Mouse (Mus musculus): ENCODE measurements around the gene Gna14.

The Gna14 gene

DNA sequence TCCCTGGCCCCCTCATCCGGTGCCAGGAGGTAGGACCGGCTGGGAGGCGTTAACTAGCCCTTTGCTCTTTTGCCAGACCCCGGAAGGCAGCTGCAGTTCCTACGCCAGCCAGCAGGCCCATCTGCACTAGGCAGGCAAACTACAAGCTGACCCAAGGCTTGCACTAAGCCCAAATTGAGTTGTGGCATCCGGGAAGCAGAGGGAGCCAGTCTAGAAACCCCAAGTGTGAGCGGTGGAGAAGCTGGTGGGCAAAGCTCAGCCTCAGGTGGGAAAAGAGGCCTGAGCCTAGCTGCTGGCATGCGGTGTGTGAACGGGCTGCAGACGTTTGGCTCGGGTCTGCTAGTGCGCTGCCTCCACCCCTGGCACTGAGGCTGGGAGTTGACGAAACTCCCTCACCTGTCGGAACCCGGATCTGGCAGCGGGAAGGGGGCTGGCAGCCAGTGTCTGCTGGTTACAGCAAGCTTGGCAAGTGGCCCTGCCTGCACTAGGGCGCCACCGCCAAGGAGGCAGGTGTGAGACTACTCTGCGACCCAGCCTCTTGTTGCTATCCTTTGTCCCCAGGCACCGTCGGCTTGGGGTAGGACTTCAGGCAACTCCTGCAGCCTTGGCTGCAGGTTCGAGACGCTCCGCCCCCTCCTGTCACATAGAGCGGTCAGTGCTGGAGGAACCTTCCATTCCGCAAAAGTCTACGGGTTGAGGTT is at the start of gene Gna14:
Gene Gna14 (plus strand): TSS at position 232 of the 701 bp plus-strand sequence.
- CTCF ChIA-PET: interaction anchor here (0.6 to 2.7 kb wide), 25 partner anchors 11 to 400 kb away, joined by 3 to 22 read pairs (median 4); no protein-coding TSS in a partner anchor

DNA sequence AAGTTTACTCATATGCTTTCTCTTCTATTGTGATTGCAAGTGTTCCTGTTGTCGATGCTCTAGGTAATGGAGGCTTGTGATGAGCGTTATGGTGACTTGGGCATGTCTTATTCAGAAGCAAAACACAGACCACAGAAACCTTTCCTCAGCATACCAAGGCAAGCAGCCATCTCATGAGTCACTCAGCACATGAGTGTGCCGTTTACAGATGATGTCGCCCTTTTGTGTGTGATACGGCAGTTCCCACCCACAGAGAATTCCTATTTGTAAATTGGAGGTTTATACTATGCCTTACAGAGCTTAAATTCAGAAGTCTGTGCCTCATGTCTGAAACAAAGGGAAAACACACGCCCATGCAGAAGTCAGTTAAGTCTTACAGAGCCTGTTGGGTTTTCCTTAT is 49.0 kb upstream of the Gna14 start:
- ChIA-PET POLR2A (interaction anchor here in 1 of 4 experiments (1.0 kb wide), 1 partner anchor 10 kb away, joined by 4 read pairs; no protein-coding TSS in a partner anchor), CTCF (interaction anchor here in 1 of 4 experiments (0.6 kb wide), 1 partner anchor 15 kb away, joined by 3 read pairs; no protein-coding TSS in a partner anchor)

More for the DNA sequence above, at the start of gene Gna14:
- POLR2A ChIA-PET: interaction anchor here in 3 of 4 experiments (0.6 to 1.7 kb wide), 8 partner anchors 10 to 400 kb away, joined by 3 to 5 read pairs (median 4); partner anchors contain the start of gene Gnaq (in 1 of the 3)

DNA sequence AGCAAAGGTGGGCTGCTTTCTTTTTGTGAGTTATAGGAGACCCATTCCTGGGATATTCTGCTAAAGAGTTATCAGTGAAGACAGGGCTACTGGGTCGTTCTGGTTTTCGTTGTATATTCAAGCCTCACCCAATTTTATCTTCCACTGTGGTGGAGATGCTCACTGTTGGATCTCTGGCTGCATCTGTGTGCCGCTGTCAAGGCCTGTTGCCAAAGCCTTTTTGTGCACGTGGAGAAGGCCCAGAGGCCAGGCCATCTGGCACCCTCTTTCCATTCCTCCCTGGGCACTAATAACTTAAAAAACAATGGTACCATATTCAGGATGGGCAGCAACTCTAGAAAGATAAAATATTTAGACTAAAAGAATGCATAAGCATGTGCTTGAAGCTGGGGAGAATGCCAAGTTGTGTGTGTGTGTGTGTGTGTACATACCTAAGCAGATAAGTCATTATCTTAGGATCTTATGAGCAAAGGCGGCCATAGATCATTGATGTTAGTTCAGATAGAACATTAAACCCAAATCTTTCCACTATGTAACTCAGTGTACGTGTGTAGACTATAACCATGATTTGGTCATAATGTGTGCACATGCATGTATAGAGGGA is 45.3 kb upstream of the Gna14 start:
- POLR2A ChIA-PET: no interaction called here

DNA sequence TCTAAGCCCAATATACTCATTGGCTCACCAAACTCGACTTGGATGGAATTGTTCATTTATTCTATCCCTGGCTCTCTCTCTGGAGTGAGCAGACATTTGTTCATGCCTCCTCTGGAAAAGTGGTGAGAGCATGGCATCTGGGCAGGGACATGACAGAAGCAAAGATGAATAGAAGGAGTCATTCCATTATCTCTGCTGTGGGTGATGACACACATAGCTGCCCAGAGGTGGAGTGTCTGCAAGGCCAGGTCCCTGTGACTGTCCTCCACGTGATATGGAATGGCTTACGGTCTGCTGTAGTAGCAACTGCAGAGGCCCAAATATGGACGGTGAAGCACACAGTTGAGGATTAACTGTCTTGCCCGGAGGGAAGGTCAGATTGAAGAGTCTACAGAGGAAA is 41.2 kb upstream of the Gna14 start:
- POLR2A ChIA-PET: interaction anchor here in 2 of 4 experiments (0.6 to 1.2 kb wide), 2 partner anchors 10 to 306 kb away, joined by 3 read pairs; no protein-coding TSS in a partner anchor

More for the DNA sequence above, 45.3 kb upstream of the Gna14 start:
- CTCF ChIA-PET: no interaction called here

DNA sequence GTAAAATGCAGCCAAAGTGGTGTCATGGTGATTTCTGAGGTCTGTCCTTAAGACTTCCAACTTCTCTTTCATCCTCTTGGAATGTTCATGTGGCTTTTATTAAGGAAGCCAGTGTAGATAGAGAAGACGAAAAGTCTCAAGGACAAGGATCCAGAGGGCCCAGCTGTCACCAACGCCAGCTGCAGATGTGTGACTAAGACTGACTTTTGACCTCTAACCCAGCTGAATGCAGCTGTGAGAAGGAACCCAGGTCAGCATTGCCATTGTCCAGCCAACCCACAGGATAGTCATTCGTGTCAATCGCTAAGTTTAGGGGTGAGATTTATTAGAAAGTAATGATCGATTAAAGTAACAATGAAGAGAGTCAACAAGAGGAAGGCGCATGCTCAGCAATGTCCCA is 32.5 kb upstream of the Gna14 start:
- ChIA-PET POLR2A (no interaction called here), CTCF (no interaction called here)

More for the DNA sequence above, 41.2 kb upstream of the Gna14 start:
- CTCF ChIA-PET: no interaction called here

DNA sequence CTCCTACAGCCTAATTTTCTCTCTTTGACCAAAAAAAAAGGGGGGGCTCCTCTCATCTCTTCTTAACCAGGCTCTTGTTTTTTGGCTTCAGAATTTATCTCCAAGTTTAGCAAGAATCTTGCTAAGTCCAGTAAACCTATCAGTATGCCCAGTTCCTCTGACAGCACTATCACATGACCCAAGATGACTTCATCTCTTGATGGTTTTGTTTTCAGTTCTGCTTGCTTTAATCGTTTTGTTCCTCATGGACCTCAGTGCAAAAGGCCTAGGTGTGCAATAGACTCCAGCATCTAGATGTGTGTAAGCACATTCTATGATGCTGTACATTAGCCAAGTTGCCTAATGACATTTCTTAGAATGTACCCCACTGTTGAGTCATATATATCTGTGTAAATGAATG is 27.8 kb upstream of the Gna14 start:
- POLR2A ChIA-PET: interaction anchor here in 1 of 4 experiments (0.6 kb wide), 1 partner anchor 43 kb away, joined by 3 read pairs; no protein-coding TSS in a partner anchor
- CTCF ChIA-PET: no interaction called here

DNA sequence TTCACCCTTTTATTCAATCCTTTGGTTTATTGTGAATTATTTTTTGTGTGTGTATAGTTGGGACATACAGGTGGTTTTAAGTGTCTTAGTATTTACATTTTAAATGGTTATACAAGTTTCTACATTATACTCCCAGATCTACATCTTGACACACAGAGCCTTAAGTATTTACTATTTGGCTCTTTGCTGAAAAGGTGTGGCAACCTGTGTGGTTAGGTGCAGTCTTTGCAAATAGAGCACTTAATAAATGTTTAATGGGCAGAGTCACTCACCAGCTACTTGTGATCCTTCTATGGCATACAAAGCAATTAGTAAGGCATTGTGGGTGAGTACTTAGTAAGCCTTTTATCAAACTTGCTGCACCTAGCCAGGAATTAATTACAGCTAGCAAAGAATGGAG is 24.3 kb upstream of the Gna14 start:
- POLR2A ChIA-PET: no interaction called here
- CTCF ChIA-PET: interaction anchor here in 1 of 4 experiments (0.7 kb wide), 1 partner anchor 33 kb away, joined by 3 read pairs; no protein-coding TSS in a partner anchor

DNA sequence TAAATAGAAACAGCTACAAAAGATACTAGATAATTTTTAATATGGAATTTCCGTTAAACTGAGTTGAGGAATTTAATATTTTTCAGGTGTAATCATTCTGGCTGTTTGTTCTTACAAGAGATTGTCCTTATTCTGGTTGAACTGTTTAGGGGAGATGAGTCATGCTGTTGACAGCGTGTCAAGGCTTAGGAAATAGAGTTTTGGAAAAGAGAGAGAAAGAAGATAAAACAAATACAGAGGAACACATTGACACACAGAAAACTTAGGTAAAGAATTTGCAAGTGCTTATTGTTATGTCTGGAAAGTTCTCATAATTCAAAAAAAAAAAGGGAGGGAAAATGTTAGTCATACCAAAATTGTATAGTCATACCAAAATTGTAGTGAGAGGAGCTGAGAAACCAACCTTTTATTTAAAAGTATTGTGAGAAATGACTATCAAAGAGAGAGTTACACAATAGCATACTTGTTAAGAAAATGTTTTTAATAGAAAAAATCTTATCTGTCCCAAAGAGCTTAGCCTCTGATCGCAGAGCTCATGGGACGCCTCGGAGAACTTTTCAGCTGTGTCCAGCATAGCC is 17.4 kb upstream of the Gna14 start:
- CTCF ChIA-PET: interaction anchor here in 2 of 4 experiments (0.6 to 2.0 kb wide), 2 partner anchors 17 to 617 kb away, joined by 3 to 5 read pairs; partner anchors contain the start of gene Gna14 (in 1 of the 2)
- POLR2A ChIA-PET: interaction anchor here in 2 of 4 experiments (0.6 to 0.9 kb wide), 3 partner anchors 10 to 182 kb away, joined by 3 to 4 read pairs (median 3); no protein-coding TSS in a partner anchor

DNA sequence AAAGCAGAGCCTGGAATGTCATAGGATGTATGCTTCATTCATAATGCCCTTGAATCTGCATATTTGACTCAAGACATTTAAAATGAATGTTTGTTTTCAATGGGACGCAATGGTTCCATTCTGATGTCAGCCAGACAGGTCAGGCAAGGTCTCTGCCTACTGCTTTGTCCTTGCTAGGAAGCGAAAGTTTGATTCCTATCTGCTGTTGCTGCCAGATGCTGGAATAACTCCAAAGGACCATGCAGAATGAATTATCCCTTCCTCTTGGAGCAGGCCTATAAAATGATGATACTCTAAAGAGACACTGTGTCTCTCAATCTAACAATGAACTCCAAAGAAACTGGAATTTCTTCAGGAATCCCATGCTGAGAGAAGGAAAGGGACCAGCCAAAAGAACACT is 10.0 kb upstream of the Gna14 start:
- ChIA-PET POLR2A (interaction anchor here in 1 of 4 experiments (0.7 kb wide), 1 partner anchor 10 kb away, joined by 3 read pairs; the partner anchor contains the start of gene Gna14), CTCF (no interaction called here)

DNA sequence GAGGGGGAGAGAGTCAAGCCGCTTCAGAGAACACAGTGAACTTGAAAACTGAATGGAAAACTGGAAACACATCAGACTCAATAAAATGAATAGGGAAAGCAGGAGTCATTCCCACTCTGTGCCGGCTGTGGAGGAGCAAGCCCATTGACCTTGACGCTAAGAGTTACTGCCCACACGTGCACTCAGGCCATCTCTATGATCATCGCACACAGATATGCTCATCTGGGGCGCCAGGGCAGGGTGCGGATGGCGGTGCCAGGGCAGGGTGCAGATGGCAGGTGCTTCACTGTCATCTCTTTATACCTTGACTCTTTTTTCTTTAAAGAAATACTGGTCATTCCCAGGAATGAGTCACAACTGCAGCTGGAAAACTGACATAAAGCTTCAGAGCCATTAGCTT is 4.2 kb upstream of the Gna14 start:
- POLR2A ChIA-PET: no interaction called here
- CTCF ChIA-PET: interaction anchor here in 2 of 4 experiments (0.6 kb wide), 2 partner anchors 22 to 697 kb away, joined by 3 read pairs; no protein-coding TSS in a partner anchor

DNA sequence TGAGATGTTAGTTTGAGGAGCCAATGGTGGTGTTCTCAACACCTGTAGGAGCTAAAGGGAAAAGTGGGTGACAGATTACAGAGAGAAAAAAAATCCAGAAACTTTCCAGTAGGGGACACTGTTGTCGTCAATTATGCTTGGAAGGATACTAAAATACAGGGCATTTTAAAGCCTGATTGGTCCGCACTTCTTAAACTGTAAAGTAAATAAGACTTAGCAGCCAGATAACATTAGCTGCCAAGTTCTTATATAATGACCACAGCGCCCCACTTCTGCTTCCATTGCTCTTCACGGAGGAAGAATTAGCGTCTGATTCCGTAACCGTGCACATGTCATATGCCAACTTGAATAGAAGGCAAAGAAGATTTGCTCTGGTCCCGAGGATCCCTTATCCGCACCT is 683 bp upstream of the Gna14 start:
- ChIA-PET CTCF (interaction anchor here (0.6 to 2.7 kb wide), 24 partner anchors 12 to 399 kb away, joined by 3 to 22 read pairs (median 4); no protein-coding TSS in a partner anchor), POLR2A (interaction anchor here in 2 of 4 experiments (0.6 to 1.7 kb wide), 4 partner anchors 12 to 302 kb away, joined by 3 to 5 read pairs (median 4); partner anchors contain the start of gene Gnaq (in 1 of the 2))

DNA sequence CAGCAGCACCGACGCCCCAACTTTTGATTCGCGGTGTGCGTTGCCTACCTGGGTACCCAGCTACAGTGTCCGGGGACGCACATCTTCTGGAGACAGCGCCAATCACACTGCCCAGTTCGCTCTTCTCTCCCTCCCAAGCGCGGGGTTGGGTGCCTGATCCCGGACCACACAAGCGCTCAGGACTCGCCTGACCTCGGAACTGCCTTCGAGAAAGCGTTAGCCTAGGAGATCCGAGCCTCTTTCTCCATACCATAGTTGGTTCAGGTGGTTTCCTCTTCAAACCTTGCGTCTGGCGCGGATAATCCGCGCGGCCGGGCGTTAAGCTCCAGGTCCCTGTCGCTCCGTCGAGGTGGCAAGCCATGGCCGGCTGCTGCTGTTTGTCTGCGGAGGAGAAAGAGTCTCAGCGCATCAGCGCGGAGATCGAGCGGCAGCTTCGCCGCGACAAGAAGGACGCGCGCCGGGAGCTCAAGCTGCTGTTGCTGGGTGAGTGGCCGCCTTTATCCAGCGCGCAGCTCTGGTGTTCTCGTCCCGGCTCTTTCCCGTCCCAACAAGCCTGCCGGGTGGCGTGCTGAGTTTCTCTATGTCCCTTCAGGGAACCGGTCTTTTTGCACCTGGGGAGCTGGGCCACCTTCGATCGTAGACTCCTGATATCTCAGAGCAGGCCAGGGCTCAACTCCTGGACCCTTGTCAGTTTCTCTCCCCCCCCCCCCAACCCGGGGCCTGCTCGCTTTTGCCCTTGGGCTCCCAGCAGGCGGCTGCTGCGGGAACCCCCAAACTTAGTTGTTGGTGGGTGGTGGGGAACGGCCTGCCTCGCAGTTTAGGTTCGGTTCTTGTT is 990 bp downstream of the Gna14 start:
- CTCF ChIA-PET: interaction anchor here in 2 of 4 experiments (0.8 to 2.7 kb wide), 6 partner anchors 25 to 122 kb away, joined by 3 to 22 read pairs (median 4); no protein-coding TSS in a partner anchor
- POLR2A ChIA-PET: interaction anchor here in 2 of 4 experiments (0.6 to 1.7 kb wide), 4 partner anchors 28 to 401 kb away, joined by 3 to 5 read pairs (median 4); partner anchors contain the start of gene Gnaq (in 1 of the 2)

DNA sequence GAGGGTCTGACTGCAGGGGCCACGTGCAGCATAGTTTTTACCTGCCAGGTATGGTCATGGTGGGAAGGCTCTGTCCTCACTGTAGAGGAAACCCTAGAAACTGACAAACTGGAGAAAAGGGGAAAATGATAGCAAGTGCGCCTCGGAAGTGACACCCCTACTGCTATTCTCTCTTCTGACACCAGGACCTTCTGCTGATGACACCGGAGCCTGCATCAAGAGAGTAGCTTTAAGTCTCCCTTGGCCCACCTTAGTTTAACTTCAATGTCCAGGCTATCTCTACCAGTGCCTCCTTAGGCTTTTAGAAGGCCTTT is 1.6 kb downstream of the Gna14 start:
- POLR2A ChIA-PET: interaction anchor here in 1 of 4 experiments (1.1 kb wide), 1 partner anchor 27 kb away, joined by 3 read pairs; no protein-coding TSS in a partner anchor
- CTCF ChIA-PET: no interaction called here

DNA sequence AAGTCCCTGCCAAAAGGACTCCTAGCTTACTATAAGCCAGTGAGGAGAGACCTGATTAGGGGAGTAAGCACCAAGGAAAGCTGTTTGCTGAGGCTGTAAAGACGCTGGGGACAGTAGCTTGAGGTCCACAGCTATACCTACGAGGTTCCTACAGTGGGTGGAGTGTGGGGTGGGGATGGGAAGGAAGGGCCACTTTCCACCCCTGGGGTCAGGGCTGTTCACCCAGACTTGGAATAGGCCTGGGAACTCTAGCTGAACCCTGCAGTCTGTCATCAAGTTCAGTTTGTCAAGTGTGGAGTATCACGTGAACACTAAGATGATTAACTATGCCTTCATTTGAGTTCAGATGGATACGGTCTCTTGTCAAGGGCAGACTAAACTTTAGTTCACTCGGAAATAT is 2.3 kb downstream of the Gna14 start:
- POLR2A ChIA-PET: interaction anchor here in 1 of 4 experiments (1.1 kb wide), 1 partner anchor 27 kb away, joined by 3 read pairs; no protein-coding TSS in a partner anchor

DNA sequence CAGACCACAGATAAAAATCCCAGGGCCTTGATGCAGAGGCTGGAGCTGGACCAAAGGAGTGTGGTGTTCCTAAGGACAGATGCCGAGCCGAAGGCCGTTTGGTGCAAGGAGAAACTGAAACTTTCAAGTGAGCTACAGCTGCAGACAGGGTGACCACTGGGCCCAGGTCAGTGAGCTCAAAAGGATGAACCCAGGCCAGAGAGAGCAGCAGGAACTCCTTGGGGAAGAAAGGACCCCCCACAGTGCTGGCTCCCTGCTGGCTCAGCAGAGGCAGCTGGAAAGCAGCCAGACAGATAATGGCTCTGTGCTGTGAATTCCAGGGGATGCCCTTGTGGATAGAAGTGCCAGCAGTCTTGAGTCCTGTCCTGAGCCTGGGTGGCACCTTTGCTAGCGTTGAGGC is 3.7 kb downstream of the Gna14 start:
- POLR2A ChIA-PET: no interaction called here
- CTCF ChIA-PET: no interaction called here

More for the DNA sequence above, 2.3 kb downstream of the Gna14 start:
- CTCF ChIA-PET: no interaction called here

DNA sequence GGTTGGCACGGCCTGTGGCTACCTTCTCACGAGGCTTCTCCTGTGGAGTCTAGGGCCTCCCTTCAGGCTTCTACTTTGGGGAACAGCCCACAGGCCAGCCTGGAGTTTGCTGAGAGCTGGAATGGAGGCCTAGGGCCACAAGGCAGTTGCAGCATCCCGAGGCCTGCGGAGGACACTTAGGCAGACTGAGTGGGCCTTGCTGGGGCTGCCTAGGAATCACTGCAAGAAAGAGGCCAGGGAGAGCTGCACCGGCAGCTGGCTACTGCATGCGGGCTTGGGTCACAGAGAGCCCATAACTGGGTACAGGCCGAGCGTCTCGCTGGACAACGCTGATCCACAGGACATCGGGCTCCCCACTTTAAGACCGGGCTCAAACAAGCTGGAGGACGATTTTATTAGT is 4.3 kb downstream of the Gna14 start:
- CTCF ChIA-PET: interaction anchor here in 1 of 4 experiments (0.6 kb wide), 1 partner anchor 159 kb away, joined by 3 read pairs; no protein-coding TSS in a partner anchor
- POLR2A ChIA-PET: interaction anchor here in 2 of 4 experiments (0.6 to 1.0 kb wide), 4 partner anchors 21 to 783 kb away, joined by 3 to 6 read pairs (median 4); no protein-coding TSS in a partner anchor

DNA sequence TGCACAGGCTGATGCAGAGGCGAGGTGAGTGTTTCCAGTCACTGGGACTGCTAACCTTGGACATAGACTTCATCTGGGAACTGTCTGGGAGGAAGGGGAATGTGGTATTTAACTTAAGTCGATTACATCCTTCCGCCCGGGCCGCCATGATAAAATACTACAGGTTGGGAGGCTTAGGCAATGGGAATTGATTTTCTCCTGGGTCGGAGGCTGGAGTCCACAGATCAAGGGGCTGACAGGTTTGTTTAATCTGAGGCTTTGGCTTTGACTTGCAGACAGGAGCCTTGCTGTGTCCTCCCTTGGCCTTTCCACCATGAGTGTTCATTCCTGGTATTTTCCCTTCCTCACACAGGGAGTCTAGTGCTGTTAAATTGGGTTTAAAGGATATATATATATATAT is 5.8 kb downstream of the Gna14 start:
- ChIA-PET CTCF (no interaction called here), POLR2A (no interaction called here)

DNA sequence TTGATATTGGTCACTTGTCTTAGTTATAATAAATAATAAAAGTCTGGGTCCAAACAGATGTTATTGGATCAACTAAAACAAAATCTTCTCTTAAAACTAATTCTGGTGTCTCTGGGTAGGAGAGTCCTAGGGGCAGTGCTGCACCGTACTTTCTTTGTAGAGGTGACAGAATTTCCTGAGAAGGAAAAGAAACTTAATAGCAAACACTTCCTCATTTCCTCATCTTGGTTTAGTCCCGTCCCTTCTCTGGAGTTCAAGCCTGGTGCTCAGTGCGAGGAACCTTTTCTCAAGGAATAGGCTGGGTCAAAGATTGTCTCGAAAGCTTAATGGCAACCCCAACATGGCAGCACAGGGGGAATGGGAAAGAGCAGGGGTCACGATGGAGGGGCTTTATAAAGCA is 7.8 kb downstream of the Gna14 start:
- POLR2A ChIA-PET: no interaction called here
- CTCF ChIA-PET: interaction anchor here in 1 of 4 experiments (0.6 kb wide), 1 partner anchor 122 kb away, joined by 8 read pairs; no protein-coding TSS in a partner anchor

All from embryonic stem cell, embryonic (primary cell).